Mouse (Mus musculus): ENCODE data around the gene Dock2.

The Dock2 gene

GRCm38 (mm10) chr11:34416619-34416979 lies 367.1 kb downstream of the Dock2 start:
- DNase-seq, result peak; percentile 37 to 54

GRCm38 (mm10) chr11:34415884-34416618 lies 367.6 kb downstream of the Dock2 start:
- DNase-seq, result peak in 1 of 2 experiments; percentile 13

GRCm38 (mm10) chr11:34406850-34407249 lies 376.8 kb downstream of the Dock2 start:
- no peak for DNase-seq

- no peak for DNase-seq
Measured at GRCm38 (mm10) chr11:34406309-34406708, 377.4 kb downstream of the Dock2 start.

GRCm38 (mm10) chr11:34405311-34405710 lies 378.4 kb downstream of the Dock2 start:
- DNase-seq, result no peak

GRCm38 (mm10) chr11:34401343-34401742 lies 382.3 kb downstream of the Dock2 start:
- DNase-seq, result no peak

- no peak for DNase-seq
Measured at GRCm38 (mm10) chr11:34398555-34398954, 385.1 kb downstream of the Dock2 start.

- DNase-seq, result no peak
Measured at GRCm38 (mm10) chr11:34397661-34398060, 386.0 kb downstream of the Dock2 start.

GRCm38 (mm10) chr11:34395802-34396201 lies 387.9 kb downstream of the Dock2 start:
- DNase-seq, result no peak

- DNase-seq, result peak in 1 of 2 experiments; percentile 15
Measured at GRCm38 (mm10) chr11:34392105-34392504, 391.6 kb downstream of the Dock2 start.

GRCm38 (mm10) chr11:34389261-34390116 lies 394.2 kb downstream of the Dock2 start:
- peak; percentile 60 to 76 for DNase-seq

GRCm38 (mm10) chr11:34385001-34385688 lies 398.5 kb downstream of the Dock2 start:
- peak; percentile 63 to 68 for DNase-seq

GRCm38 (mm10) chr11:34384178-34384577 lies 399.5 kb downstream of the Dock2 start:
- no peak for DNase-seq

GRCm38 (mm10) chr11:34383501-34383900 lies 400.2 kb downstream of the Dock2 start:
- DNase-seq, result no peak

- DNase-seq, result peak; percentile 45 to 66
Measured at GRCm38 (mm10) chr11:34377649-34378048, 406.0 kb downstream of the Dock2 start.

- DNase-seq, result no peak
Measured at GRCm38 (mm10) chr11:34375557-34375956, 408.1 kb downstream of the Dock2 start.

GRCm38 (mm10) chr11:34372224-34372623 lies 411.5 kb downstream of the Dock2 start:
- DNase-seq, result no peak

- DNase-seq, result peak; percentile 50 to 51
Measured at GRCm38 (mm10) chr11:34356109-34356508, 427.6 kb downstream of the Dock2 start.

- DNase-seq, result peak; percentile 31 to 40
Measured at GRCm38 (mm10) chr11:34355406-34355805, 428.3 kb downstream of the Dock2 start.

- DNase-seq, result peak; percentile 32 to 39
Measured at GRCm38 (mm10) chr11:34349453-34350056, 434.1 kb downstream of the Dock2 start.

- peak; percentile 92 to 93 for DNase-seq
Measured at GRCm38 (mm10) chr11:34348287-34348918, 435.3 kb downstream of the Dock2 start.

- DNase-seq, result peak; percentile 24 to 25
Measured at GRCm38 (mm10) chr11:34344310-34344709, 439.4 kb downstream of the Dock2 start.

Data from cerebellum, postnatal 10 days (tissue).